Mouse (Mus musculus) embryonic fibroblast, embryonic 13.5 days (primary cell): ENCODE measurements around the gene Ddi1. TPM values are rescaled to one million over a fixed set of nuclear protein-coding genes. Genes with fewer than 3 reads are reported as not detected.
"Not testable (repeated sequence)": the region's sequence is repeated elsewhere in the genome, so short reads cannot be mapped to it uniquely, and the experiment has no call there.

Experiments
- H3K27ac ChIP-seq: 2 replicates; pipeline ENCODE4 v1.5.1; 2012; ENCODE audit warnings: low read length, control low read depth, inconsistent platforms; ENCODE audit not compliant: insufficient read depth
- H3K4me1 ChIP-seq: 2 replicates; pipeline ENCODE4 v1.6.1; 2011; ENCODE audit warnings: low read length; ENCODE audit not compliant: control insufficient read depth, insufficient read depth
- H3K4me3 ChIP-seq: 2 replicates; pipeline ENCODE4 v1.5.1; 2011; ENCODE audit warnings: mild to moderate bottlenecking, control low read depth, low read length; ENCODE audit not compliant: insufficient read depth
- CTCF ChIP-seq: IDR thresholded peaks from 2 replicates; pipeline ENCODE4 v1.5.1; 2011; ENCODE audit warnings: mild to moderate bottlenecking, control low read depth, low read length, moderate library complexity, borderline replicate concordance; ENCODE audit not compliant: insufficient read depth
- POLR2A ChIP-seq: IDR thresholded peaks from 2 replicates; pipeline ENCODE4 v1.6.1; 2011; ENCODE audit warnings: low read depth, mild to moderate bottlenecking, control low read depth, low read length, moderate library complexity
- polyA plus RNA-seq: library from polyadenylated mRNA; stranded (reverse); fragments of >200 nt; gene quantifications from 2 replicates; pipeline ENCODE4 v1.2.4, GENCODE M21; 2011; ENCODE audit warnings: low read depth; ENCODE audit not compliant: missing spikeins, insufficient read length

The Ddi1 gene
- polyA plus RNA-seq, 1 experiment, result not detected

DNA sequence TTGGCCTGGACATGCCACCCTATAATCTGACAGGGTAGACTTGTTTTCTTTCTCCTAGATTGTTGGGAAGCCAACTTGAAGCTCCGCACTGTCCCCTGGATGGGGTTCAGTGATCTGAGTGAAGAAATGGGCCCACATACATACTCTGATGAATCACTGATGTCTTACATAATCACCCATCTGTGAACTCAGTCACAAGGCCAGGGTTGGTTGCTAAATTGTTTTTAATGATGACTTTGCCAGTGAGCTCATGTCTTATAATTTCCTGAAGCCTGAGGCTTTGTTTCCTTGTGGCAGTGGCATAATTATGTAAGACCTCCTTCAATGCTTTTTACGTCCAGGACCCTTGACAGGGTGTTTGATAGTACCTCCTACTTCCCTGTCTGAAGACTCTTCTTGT, 4.8 kb downstream of the Ddi1 start:
- Histone ChIP-seq H3K4me3 (no peak overlapping the region), H3K27ac (no peak overlapping the region), H3K4me1 (no peaks in the 10 kb centered on the region)
- TF ChIP-seq POLR2A (no peak), CTCF (no peak)

DNA sequence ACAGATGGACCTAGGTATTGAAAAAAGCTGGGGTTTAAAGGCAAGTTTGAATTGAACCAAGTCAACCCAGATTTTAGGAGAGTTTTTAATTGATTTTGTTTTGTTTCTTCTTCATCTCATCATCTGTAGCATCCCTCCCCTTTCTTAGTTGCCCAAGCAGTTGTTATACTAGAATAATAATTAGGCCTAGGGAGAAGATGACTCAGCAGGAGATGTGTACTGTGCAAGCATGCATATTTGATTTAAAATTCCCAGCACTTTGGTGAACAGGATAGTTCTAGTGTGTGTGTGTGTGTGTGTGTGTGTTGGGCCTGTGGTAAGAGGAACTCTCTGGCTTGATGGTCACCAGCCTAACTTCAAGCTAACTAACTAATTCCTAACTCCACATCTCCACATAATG, 12.6 kb downstream of the Ddi1 start:
- H3K4me1 ChIP-seq, result no peaks in the 10 kb centered on the region
- H3K27ac ChIP-seq, result no peak overlapping the region
- H3K4me3 ChIP-seq, result no peak overlapping the region
- TF ChIP-seq POLR2A (no peak), CTCF (no peak)

DNA sequence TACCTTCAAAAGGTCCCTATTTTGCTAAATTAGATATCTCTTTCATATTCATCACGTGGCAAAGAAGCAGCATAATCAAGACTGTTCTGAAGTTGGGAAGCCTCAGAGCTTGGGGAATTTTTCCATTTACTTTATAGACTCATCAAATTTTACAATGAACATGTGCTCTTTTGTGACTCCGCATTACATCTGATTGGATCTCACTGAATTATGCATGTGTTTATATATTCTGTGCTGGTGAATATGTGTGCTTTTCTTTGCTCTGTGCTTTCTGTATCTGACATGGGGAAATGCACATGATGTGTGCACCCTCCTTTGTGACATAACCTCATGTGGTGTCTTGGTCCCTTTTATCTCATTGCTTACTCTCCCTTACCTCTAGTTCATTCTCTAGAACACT, 17.7 kb downstream of the Ddi1 start:
- H3K4me1 ChIP-seq, result no peaks in the 10 kb centered on the region
- TF ChIP-seq POLR2A (no peak), CTCF (no peak)
- H3K4me3 ChIP-seq, result no peak overlapping the region
- no peak overlapping the region for H3K27ac ChIP-seq

DNA sequence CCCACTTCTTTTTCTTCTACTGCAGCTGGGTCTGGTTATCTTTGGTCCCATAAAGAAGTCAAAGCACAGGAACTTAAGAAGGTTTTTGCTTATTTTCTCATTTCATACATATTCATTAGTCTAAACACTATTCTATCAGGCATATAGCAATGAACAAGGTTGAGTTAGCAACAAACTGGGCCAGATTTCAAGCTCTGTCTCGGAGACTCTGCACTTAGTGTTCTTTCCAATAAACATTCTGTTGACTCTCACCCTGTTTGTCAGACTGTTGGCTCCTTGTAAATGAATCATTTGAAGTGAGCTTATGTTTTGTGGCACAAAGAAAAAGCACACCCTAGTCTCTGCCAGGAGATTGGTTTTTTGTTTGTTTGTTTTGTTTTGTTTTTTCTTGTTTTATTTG, 19.3 kb downstream of the Ddi1 start:
- H3K4me1 ChIP-seq, result no peaks in the 10 kb centered on the region
- H3K4me3 ChIP-seq, result no peak overlapping the region
- H3K27ac ChIP-seq, result no peak overlapping the region
- TF ChIP-seq CTCF (no peak), POLR2A (no peak)

DNA sequence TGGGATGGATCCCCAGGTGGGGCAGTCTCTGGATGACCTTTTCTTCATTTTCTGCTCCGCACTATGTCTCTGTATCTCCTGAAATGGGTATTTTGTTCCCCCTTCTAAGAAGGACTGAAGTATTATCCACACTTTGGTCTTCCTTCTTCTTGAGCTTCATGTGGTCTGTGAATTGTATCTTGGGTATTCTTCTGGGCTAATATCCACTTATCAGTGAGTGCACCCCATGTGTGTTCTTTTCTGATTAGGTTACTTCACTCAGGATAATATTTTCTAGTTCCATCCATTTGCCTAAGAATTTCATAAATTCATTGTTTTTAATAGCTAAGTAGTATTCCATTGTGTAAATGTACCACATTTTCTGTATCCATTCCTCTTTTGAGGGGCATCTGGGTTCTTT, 33.7 kb downstream of the Ddi1 start:
- H3K27ac ChIP-seq, H3K4me3 ChIP-seq, H3K4me1 ChIP-seq: not testable (repeated sequence)

DNA sequence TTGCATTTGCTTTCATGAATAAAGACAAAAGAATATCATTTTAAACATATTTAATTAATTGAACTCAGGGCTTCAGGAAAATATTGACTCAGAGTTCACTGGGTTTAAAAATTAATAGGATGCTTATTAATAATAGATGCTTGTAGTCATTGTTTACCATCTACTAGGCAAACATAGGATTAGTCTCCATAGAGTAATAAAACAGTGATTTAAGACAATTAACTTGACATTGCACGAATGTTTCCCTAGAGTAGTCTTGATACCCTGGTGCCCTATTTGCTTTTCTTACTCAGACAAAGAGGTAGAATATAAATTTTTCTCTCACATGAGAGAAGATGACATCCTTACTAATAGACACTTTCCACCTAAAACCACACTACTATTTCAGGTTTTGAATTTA, 52.1 kb downstream of the Ddi1 start:
- no peak overlapping the region for H3K27ac ChIP-seq
- no peaks in the 10 kb centered on the region for H3K4me1 ChIP-seq
- H3K4me3 ChIP-seq, result no peak overlapping the region
- TF ChIP-seq POLR2A, result no peak
- no peak for TF ChIP-seq CTCF

DNA sequence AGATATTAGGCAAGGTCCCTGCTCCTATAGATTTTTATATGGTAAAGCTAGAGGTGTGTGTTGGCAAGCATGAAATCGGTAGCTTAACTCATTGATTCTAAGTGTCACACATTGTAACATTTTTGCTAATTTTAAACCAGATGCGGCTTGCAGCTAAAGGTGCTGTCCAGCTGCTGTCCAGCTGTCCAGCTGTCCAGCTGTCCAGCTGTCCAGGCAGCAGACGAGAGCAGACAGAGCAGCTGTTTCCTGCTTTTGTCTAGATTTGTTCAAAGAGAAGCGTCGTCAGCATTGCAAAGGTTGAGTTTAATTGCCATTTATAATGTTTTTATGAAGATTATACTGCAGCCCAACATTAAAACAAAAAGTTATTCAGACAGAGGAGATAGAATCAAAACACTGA, 56.8 kb downstream of the Ddi1 start:
- TF ChIP-seq POLR2A (no peak), CTCF (no peak)
- H3K4me3 ChIP-seq, result no peak overlapping the region
- no peaks in the 10 kb centered on the region for H3K4me1 ChIP-seq
- no peak overlapping the region for H3K27ac ChIP-seq

Other genes with a start within 250 kb of the Ddi1 start
- gene Pdgfd, start 101.3 kb downstream of the Ddi1 start, polyA plus RNA-seq, result 20.3 and 20.4 TPM in 2 replicates